Mouse (Mus musculus) hematopoietic stem cell, adult 5-6 weeks (primary cell): ENCODE data around the gene Mrpl37. TPM values are rescaled to one million over a fixed set of nuclear protein-coding genes. Genes with fewer than 3 reads are reported as not detected.

Experiments
- ATAC-seq, 2 experiments: fragments of 125-278 bp in 1 of 2; replicated peaks in 1 of 2; 2 replicates each; pipeline ENCODE4 v1.8.0; 2016 to 2017; ENCODE audit warnings: inconsistent platforms in 2 of 2, mild to moderate bottlenecking in 2 of 2, moderate number of reproducible peaks in 2 of 2, low read depth in 1 of 2, moderate TSS enrichment in 1 of 2; ENCODE audit not compliant: low FRiP score in 2 of 2, poor library complexity in 2 of 2, severe bottlenecking in 2 of 2, insufficient read depth in 1 of 2, low TSS enrichment in 1 of 2
- total RNA-seq: library from RNA; stranded (forward); fragments of 172-1452, 232-1000 nt; gene quantifications from 2 replicates; pipeline ENCODE4 v1.2.3, GENCODE M21; 2017

Gene Mrpl37
- total RNA-seq, 1 experiment from 2014 or later, result 39.7 TPM

DNA sequence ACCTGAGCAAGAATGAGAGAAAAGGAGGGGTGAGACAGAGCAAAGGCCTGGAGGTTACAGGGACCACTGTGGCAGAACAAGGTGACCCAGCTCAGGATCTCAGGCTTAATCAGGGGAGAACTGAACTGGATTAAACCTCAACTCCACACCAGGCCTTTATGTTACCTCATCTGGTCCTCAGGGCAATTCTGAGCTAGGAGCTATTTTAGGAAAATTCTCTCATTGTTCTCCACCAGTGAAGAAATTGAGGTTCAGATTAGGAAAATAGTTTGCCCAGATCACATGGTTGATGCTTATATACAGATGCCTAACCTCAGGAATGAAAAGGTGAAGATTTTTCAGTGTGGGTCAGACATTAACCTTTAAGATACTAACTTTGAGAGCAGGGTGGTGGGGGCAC, 13.0 kb upstream of the Mrpl37 start:
- no peak for ATAC-seq

DNA sequence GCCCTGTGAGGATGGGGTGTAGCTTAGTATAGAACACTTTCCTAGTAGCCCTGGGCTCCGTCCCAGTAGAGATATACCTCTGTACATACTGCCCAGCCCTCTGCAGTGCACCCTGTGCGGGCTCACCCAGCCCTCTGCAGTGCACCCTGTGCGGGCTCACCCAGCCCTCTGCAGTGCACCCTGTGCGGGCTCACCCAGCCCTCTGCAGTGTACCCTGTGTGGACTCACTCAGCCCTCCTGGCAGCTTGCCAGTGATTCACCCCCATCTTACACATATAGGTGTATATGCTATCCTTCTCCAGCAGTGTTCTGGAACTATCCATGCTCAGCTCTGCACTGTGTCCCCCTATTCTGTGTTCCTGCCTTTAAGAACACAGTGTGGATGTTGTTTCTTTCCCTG, 12.2 kb upstream of the Mrpl37 start:
- ATAC-seq, result no peak

DNA sequence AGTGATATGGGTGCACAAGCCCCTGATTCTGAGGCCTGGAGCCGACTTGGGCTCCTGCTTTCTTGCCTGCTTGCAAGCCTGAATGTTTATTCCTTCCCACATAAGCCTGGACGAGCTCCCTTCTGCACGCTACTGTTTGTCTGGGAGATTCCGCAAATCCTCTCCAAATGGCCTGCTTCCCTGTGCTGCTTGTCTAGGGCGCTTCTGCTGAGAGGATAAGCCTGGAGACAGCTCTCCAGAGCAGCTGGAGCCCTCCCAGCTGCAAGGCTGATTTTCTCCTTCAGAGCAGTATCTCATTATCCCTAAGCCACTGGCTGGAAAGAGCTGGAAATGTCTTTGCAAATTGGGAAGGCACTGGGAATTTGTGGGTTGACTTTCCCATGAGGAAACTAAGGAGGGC, 8.8 kb upstream of the Mrpl37 start:
- ATAC-seq, result no peak

DNA sequence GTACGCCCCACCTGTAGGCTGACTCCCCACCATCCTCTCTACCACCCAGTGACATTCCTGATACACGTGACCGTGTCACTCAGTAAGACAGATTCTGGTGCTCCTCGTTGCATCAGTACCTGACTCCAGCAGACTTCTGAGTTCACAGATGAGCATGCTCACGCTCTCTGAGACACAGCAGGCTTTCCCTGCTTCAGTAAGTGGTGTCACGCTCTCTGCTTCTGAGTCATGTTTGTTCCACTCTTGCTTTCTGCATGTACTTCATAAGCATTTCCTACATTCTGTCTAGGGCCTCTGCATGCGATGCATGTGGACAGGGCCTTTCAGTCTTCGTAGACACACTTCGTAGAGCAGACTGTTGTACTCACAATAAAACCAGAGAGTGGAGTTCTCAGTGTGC, 5.7 kb upstream of the Mrpl37 start:
- ATAC-seq, result no peak

DNA sequence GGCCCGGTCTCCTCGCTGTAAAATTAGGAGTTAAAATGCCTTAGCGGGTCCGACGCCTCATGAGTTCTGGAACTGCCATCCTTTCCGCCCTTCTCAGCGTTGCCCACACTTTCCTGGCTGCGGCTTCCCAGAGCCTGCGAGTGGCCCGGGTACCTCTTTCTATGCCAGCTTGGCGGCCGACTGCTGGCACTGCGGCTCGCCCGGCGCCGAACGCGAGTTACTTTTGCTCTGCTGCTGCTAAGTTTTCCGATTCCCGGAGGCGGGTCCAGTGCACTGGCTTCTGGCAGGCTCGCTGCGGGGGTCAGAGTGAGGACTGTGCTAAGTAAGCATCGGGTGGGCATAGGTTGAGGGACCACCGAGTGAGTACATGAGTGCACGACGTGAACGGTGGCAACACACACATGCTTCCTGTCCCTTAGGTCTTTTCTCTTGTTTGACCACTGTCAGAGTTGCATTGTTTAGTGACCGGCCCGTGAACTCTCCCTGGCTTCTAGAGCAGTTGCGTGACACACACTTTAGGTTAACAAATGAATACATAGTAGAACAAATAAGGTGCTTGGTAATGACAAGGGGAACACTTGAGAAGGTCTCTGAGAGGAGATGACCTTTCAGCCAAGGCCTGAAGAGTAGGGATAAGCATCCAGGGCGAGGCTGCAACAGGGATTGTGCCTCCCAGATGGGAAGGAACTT, 628 bp upstream of the Mrpl37 start:
- peak; percentile 44 to 57 for ATAC-seq

DNA sequence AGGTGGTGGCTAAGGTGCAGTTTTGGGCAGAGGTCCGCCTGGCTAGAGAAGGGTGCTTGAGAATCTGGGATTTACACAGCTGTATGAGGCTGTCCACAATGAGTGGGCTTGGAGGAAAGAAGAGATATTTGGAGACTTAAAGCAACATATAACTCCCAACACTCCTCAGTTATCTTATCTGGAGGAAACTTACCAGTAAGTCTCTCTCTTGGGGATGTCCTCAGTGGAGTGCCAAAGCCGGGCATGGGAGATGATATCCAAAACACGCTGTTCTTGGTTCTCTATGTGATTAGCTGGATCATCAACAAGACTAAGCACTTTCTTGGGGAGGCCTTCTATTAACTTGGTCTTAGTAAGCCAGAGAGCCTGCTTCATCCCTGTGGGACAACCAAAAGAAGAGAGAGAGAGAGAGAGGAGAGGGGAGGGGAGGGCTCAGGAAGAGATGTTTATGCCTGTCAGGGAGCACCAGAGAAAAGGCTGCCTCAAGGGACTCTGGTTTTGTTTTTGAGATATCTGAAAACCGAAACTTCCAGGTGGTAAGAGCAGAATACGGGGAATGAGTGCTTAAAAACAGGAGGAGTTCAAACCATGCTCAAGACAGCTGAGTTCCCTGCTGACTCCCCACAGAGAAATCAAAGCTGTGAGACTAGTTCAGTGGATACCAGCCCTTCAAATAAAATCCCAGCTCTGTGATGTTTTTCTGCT, 2.1 kb downstream of the Mrpl37 start:
- ATAC-seq, result no peak

DNA sequence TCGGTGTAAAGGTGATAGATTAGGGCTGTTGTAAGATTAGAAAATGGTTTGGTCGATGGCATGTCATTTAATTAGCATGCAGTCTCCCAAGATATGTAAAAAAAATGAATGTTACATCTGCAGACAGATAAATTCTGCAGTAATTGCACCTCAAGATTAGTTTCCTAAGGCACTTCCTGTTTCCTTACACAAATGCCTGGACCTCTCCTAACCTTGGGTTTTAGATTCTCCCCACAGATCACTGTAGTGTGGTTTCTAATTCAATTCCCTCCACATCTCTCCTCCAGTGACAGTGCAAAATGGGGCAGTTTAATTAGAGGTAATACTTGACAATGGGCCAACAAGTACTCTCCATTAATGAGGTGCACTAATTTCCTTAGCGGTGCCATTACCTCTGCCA, 3.5 kb downstream of the Mrpl37 start:
- ATAC-seq, result no peak

DNA sequence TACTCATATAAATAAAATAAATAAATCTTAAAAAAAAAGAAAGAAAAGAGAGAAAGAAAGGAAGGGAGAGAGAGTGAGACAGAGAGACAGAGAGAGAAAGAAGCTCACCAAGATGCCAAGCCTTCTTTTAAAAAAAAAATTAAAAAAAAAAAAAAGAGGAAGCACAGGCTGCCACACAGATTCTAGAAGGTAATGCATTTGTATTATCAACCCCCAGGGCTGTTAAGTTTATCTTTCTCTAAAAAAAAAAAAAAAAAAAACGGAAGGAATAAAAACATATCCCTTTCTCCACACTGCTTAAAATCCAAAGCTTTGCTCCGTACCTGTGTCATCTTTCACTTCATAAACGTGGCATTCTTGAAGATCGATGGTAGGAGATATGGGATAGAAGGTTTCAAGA, 5.1 kb downstream of the Mrpl37 start:
- no peak for ATAC-seq

DNA sequence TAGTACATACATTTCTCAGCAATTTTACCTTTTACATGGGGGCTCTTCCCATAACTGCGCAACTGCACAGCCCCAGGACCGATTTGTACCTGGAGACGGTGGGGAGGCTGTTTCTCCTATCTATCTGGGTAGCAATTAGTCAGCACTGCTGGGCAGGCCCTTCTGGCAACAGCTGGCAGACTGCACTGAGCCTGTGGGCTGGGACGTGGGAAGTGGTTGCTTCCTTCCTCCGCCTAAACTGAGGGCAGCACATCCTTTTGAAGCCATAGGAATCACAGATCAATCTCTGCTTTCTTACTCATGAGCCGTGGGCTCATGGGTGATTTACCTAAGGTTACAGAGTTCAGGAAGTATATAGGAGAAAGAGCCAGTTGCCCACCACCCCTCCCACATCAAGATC, 7.9 kb downstream of the Mrpl37 start:
- peak; percentile 88 to 89 for ATAC-seq

DNA sequence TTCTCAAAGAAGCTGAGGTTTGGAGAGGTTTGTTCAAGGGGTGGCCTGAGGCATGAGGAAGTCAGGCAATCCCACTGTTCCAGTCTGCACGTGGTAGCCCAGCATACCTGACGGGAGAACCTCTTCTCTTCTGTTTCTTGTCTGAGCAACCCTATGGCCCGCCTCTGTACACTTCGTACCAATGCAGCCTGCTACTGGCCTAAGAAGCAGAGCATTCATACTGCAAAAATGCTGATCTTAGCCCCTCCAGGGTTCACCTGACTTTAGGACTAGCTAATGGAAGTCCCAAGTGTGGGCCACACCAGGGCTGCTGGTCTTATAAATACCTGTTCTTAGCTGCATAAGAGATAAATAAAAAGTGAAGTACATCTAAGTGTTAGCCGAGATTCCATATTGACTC, 8.3 kb downstream of the Mrpl37 start:
- ATAC-seq, result no peak

DNA sequence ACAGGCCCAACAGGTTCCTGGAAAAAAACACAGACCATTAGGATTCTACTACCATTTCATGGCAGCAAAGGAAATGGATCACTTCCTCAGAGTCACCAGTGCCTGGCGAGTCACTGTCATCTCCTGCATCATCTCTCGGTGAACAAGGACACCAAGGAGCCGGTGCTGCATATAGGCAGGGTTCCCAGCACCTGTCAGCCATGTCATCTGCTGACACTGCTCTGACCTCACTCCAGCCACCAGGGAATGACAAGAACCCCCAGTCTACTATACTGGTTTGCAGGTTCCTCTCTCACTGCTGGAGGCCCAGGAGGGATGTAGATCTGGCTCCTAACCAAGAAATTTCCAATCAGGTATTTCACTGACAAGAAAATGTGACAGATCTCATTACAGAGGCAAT, 10.6 kb downstream of the Mrpl37 start:
- ATAC-seq, result no peak

DNA sequence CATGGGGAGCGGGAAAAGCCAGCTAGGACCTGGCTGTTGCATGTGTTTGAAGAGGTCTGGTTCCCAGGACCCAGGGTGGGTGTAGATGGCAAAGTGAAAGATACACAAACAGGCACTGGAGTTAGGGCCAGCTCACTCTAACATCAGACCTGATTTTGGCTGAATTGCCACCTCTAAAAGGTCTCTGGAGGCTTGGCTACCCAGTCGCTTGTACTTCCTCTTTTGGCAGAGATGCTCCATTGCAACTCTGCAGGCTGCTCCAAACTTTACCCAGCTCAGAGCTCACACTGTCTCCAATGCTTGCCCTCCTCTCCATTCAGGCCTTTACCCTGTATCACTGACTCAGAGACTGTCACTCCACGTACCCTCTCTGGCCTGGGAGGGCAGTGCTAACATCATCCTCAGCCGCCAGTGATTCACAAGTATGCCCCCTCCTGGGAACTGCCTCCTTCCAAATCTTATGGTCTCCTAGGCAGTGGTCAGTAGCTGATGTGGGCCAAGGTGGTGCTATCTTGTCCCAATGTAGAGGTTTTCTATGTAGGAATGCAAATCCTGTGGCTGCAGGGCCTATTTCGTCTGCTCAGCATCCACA, 13.6 kb downstream of the Mrpl37 start:
- ATAC-seq, result peak; percentile 37 to 56; a peak in 3 of 4 replicates

DNA sequence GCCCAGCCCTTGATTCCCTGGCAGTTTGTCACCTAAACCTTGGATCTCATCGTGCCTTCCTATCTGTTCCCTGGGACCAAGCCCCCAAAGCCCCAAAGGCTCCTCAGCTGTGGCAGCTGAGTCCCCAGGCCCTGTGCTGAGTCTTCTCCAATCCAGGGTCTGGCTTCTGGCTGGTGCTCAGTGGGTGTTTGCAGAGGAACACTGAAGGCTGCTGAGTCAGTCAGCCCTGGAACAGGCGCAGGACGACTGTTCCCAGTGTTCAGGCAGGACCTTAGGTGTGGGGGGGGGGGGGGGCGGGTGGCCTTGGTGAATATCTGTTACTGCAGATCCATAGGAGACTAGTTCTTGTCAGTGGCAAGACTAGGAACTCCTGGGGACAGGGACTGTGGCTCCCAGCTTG, 14.8 kb downstream of the Mrpl37 start:
- ATAC-seq, result no peak

DNA sequence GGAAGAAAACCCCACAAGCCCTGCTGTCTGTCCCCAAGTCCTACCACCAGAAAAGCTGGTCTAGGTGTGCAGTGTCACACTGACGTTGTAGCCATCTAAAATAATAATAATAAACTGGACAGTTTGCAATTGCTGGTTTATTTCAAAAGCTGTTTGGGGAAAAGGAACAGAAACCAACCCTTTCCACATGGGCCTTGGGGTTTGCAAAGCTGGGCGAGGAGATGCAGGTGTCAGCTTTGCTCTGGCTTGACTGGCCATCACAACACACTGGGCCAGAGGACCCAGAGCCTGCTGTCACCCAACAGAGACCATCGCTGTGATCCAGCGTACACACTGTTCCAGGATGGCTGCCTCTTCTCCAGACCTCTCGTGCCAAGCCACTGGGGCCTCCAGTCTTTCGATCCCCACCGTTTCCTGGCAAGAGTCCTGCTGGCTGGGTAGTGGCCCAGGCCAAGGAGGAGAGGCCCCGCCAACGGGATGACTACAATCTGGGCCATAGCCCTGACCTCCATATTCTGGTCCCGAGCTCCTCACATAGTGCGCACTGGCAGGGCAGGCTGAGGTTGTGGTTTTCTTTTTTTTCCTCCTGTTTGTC, 18.0 kb downstream of the Mrpl37 start:
- ATAC-seq, result no peak

DNA sequence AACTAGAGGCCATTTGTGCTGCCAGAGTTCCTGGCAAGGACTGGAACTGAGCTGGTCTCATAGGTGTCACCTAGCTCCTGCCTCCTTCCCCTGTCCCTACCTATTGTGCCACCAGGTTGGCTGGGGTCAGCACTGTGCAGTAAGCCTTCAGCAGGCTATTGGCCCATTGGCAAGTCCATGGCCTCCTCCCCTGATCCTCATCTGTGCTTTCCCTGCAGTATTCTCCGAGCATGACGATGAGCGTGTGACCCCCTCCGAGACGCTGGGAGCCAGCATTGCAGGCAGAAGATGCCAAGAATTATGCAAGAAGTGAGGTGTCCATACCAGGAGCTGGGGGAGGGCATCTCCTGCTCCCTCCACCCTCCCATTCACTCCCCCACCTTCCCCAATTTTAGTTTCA, 18.9 kb downstream of the Mrpl37 start:
- ATAC-seq, result no peak

DNA sequence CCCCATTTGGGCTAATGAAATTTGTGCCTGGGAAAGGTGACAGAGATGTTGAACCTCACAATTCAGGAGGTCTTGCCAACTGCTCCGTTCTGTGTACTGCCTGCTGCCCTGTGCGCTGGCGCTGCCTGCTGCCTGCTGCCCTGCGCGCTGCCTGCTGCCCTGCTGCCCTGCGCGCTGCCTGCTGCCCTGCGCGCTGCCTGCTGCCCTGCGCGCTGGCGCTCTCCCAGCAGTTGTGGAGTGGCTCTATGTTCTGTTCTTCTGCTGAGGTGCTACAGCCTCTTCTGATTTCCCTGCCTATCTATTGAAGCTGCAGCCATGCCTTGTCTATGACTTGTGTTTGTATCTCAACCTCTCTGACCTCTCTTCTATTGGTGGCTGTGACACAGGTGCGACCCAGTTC, 21.5 kb downstream of the Mrpl37 start:
- no peak for ATAC-seq

DNA sequence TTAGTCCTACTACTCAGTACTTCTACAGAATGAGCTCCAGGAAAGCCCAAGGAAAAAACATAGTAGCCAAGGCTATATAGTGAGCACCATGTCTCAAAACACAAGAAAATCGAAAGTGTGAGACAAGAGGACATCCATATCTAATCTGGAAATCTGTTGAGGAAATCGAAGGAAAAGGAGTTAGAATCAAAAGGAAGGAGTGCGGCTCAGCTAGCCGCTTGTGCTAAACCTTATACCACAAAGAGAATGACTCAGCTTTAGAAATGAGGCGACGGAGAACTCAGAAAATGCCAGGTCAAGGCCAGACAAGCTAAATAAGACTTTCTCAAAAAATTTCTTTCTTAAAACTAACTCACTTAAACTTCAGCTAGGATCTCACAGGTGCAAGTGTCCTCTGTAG, 24.4 kb downstream of the Mrpl37 start:
- no peak for ATAC-seq

DNA sequence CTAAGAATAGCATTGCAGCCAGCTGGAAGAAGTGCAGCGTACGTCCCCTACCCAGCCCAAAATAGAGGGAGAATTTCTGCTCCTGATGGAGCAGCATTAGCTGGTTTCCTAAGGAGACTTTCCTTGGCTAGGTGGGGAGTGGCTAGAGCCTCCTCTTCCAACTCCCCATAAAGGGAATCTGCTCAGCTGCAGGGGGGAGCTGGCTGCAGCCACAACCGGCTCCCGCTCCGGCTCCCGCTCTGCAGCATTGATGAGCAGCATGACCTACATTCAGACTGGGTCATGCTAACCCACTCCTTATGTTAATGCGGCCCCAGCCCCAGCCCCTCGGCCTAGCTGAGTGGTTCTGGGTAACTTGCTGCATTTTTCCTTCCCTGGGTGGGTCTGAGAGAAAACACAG, 27.4 kb downstream of the Mrpl37 start:
- no peak for ATAC-seq
